Mouse (Mus musculus) kidney, adult 2 months (tissue): ENCODE measurements at regions not wholly inside any gene's neighbourhood (a gene's known extent, or its start where the extent isn't known, plus 50 kb on each side); places are given as distances from the start of the nearest gene placed in this dataset.

Experiments used
- DNase-seq: peaks from one replicate; pipeline ENCODE4 v3.0.0; 2021
- H3K27ac ChIP-seq: fragments of 200-500 bp; 2 replicates; pipeline ENCODE4 v1.5.1; 2012; ENCODE audit warnings: low read depth, low read length, control low read depth, inconsistent platforms; ENCODE audit not compliant: insufficient read depth
- H3K27me3 ChIP-seq: fragments of 200-500 bp; replicated peaks from 2 replicates; pipeline ENCODE4 v1.6.1; 2012; ENCODE audit warnings: mild to moderate bottlenecking, moderate library complexity, low read length, inconsistent platforms; ENCODE audit not compliant: control insufficient read depth, insufficient read depth
- H3K36me3 ChIP-seq: fragments of 200-500 bp; 2 replicates; pipeline ENCODE4 v1.6.1; 2012; ENCODE audit warnings: mild to moderate bottlenecking, moderate library complexity, low read length, inconsistent platforms; ENCODE audit not compliant: control insufficient read depth, insufficient read depth
- H3K4me1 ChIP-seq: fragments of 200-500 bp; 2 replicates; pipeline ENCODE4 v1.6.1; 2011; ENCODE audit warnings: low read length; ENCODE audit not compliant: control insufficient read depth, insufficient read depth
- H3K4me3 ChIP-seq: fragments of 200-500 bp; 2 replicates; pipeline ENCODE4 v1.5.1; 2011; ENCODE audit warnings: mild to moderate bottlenecking, low read depth, low read length, control low read depth; ENCODE audit not compliant: insufficient read depth
- CTCF ChIP-seq: fragments of 200-500 bp; conservative IDR thresholded peaks from 2 replicates; pipeline ENCODE4 v1.5.1; 2011; ENCODE audit warnings: low read depth, mild to moderate bottlenecking, control low read depth, low read length, moderate library complexity, mixed read lengths; ENCODE audit not compliant: insufficient read depth, insufficient read length
- POLR2A ChIP-seq: fragments of 200-500 bp; IDR thresholded peaks from one replicate; pipeline ENCODE4 v1.6.1; 2011; ENCODE audit warnings: low read depth, low read length, control low read depth
- WGBS: fragments of 180-500 bp; shearing (Covaris S2); methylation state at CpG from one replicate; pipeline ENCODE4 v1.1.7; 2018; 5-methylcytosine and 5-hydroxymethylcytosine counted together

DNA sequence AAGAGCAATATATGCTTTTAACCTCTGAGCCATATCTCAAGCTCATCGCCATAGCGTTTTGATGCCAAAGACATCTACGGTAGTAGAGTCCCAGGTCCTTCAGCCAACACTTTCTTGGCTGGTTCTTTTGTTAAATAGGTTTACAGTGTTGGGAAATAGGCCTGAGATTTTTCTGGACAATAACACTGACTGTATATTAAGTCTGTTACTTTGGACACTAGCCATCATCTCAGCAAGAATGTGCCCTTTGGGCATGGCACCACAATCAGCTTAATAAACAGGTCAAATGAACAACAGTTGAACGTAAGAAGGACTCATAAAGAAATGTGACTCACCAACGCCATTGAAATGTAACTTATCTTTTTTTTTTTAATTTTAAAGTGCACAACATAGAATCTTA lies 68.6 kb upstream of the Adamts9 start:
- TF ChIP-seq CTCF, result no peak
- no peak for TF ChIP-seq POLR2A
- no peaks in the 10 kb centered on the region for H3K36me3 ChIP-seq
- no peaks in the 10 kb centered on the region; the same call in 1 of the 2 replicates for H3K4me1 ChIP-seq
- H3K4me3 ChIP-seq, result no peak overlapping the region
- no peak overlapping the region for H3K27ac ChIP-seq
- DNase-seq, result peak; percentile 19
- no peaks in the 10 kb centered on the region for H3K27me3 ChIP-seq
- WGBS, result 70% methylated on average over 5 of the region's 5 CpGs

DNA sequence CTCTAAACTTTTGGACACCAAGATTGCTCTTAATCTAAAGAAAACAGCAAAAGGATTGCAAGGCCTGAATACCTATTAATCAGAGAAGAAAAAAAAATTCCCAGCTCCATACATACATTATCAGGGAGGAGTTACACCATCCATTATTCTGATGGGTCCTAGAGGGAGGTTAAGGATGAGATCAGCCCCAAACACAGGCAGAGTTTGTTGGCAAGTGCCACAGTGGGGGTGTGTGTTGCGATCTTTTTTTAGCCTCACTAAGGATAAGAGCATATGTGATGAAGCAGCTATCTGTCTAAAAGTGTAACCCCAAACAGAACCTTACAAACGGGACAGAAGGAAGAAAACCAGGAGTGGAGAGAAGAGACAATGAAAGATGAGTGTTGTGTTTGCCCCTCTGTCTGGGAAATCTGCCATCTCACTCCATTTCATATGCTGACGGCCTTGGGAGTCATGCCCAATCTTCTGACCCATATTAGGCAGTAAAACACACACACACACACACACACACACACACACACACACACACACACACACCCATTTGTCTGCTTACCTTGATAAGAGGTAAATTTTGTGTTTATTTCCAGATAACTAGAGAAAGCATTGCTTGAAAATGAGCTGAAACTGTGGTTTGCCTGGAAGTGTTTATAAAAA lies 61.4 kb upstream of the Adamts9 start:
- no peak for DNase-seq
- TF ChIP-seq CTCF, result no peak
- TF ChIP-seq POLR2A, result no peak
- H3K4me3 ChIP-seq, result no peak overlapping the region
- H3K4me1 ChIP-seq, result no peaks in the 10 kb centered on the region
- H3K36me3 ChIP-seq, result no peaks in the 10 kb centered on the region
- H3K27ac ChIP-seq, result no peak overlapping the region
- 70% methylated on average over 3 of the region's 3 CpGs for WGBS
- H3K27me3 ChIP-seq, result no peaks in the 10 kb centered on the region

DNA sequence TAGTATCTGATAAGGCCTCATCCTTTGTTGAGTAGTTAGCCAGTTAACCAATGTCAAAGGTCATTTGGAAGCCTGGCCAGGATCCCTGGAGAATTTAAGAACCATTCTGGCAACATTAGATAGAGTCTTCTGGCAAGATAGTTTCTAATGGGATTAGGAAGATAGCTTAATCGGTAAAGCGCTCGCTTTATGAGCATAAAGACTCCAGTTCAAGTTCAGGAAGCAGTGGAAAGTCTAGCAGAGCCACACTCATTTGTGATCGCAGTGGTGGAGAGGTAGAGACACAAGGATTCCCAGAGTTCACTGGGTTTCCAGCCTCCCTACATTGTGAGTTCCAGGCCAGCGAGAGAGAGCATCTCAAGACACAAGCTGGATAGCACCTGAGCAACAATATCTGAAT lies 60.5 kb upstream of the Adamts9 start:
- Histone ChIP-seq H3K4me1 (no peaks in the 10 kb centered on the region), H3K27ac (no peak overlapping the region), H3K4me3 (no peak overlapping the region), H3K27me3 (no peaks in the 10 kb centered on the region), H3K36me3 (no peaks in the 10 kb centered on the region)
- no peak for TF ChIP-seq POLR2A
- TF ChIP-seq CTCF, result no peak
- DNase-seq, result no peak
- WGBS, result 95% methylated on average over 5 of the region's 5 CpGs

DNA sequence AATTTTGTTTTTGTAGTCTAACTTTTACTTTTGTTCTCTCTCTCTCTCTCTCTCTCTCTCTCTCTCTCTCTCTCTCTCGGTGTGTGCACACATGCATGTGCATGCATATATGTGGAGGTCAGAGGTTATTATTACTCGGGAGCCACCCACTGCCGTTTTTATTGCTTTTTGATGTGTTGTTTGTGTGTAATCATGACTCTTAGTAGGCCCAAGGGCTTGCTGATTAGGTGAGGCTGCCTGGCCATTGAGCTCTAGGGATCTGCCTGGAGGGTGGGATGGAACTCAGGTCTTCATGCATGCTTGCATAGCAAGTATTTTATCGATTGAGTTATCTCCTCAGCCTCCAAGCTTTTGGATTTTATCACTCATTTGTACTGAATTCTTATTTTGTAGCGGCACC lies 50.4 kb upstream of the Adamts9 start:
- H3K36me3 ChIP-seq, result no peaks in the 10 kb centered on the region
- no peak overlapping the region for H3K27ac ChIP-seq
- 86% methylated on average over 5 of the region's 5 CpGs for WGBS
- DNase-seq, result no peak
- no peaks in the 10 kb centered on the region for H3K27me3 ChIP-seq
- no peak overlapping the region for H3K4me3 ChIP-seq
- H3K4me1 ChIP-seq, result no peaks in the 10 kb centered on the region
- TF ChIP-seq CTCF (no peak), POLR2A (no peak)
